Mouse (Mus musculus) intestine, embryonic 16.5 days (tissue): Measurements from ENCODE around the gene Slc1a5. TPM values are rescaled to one million over a fixed set of nuclear protein-coding genes. Genes with fewer than 3 reads are reported as not detected.

Experiments
- ATAC-seq: fragments of 200-750 bp; cut with Nextera tagmentation; 2 replicates; pipeline ENCODE4 v1.8.0; 2017; ENCODE audit warnings: moderate TSS enrichment, moderate library complexity
- H3K27ac ChIP-seq: fragments of 300-500 bp; sonication (generic); 2 replicates; pipeline ENCODE4 v1.5.1; 2014; ENCODE audit warnings: mild to moderate bottlenecking, low read length
- H3K27me3 ChIP-seq: fragments of 300-500 bp; sonication (generic); replicated peaks from 2 replicates; pipeline ENCODE4 v1.6.1; 2014; ENCODE audit warnings: low read length, control low read depth, mixed read lengths; ENCODE audit not compliant: control insufficient read depth, insufficient read depth
- H3K36me3 ChIP-seq: fragments of 300-500 bp; sonication (generic); 2 replicates; pipeline ENCODE4 v1.6.1; 2014; ENCODE audit warnings: low read length, control low read depth; ENCODE audit not compliant: control insufficient read depth, insufficient read depth
- H3K4me1 ChIP-seq: fragments of 300-500 bp; sonication (generic); 2 replicates; pipeline ENCODE4 v1.6.1; 2014; ENCODE audit warnings: low read length, control low read depth, mixed read lengths; ENCODE audit not compliant: control insufficient read depth, insufficient read depth
- H3K4me2 ChIP-seq: fragments of 300-500 bp; sonication (generic); 2 replicates; pipeline ENCODE4 v1.6.1; 2014; ENCODE audit warnings: low read depth, low read length, control low read depth
- H3K4me3 ChIP-seq: fragments of 300-500 bp; sonication (generic); 2 replicates; pipeline ENCODE4 v1.5.1; 2014; ENCODE audit warnings: mild to moderate bottlenecking, low read length
- H3K9ac ChIP-seq: fragments of 300-500 bp; sonication (generic); 2 replicates; pipeline ENCODE4 v1.6.1; 2014; ENCODE audit warnings: low read depth, low read length
- H3K9me3 ChIP-seq: fragments of 300-500 bp; sonication (generic); 2 replicates; pipeline ENCODE4 v1.6.1; 2016; ENCODE audit warnings: low read length, control low read depth; ENCODE audit not compliant: control insufficient read depth
- WGBS: fragments of 180-500 bp; shearing (Covaris S2); extraction: QIAGEN DNeasy Blood & Tissue Kit; methylation state at CpG from one replicate; pipeline ENCODE4 v1.1.7; 2014; 5-methylcytosine and 5-hydroxymethylcytosine counted together
- polyA plus RNA-seq: library from polyadenylated mRNA; unstranded; fragments of >200 nt; fragmentation: Nextera tagmentation; extraction: Ambion mirVana; gene quantifications from 2 replicates; pipeline ENCODE4 v1.2.1, GENCODE M21; 2015

Gene Slc1a5
- polyA plus RNA-seq, 1 experiment from 2014 or later = 44.5 TPM

DNA sequence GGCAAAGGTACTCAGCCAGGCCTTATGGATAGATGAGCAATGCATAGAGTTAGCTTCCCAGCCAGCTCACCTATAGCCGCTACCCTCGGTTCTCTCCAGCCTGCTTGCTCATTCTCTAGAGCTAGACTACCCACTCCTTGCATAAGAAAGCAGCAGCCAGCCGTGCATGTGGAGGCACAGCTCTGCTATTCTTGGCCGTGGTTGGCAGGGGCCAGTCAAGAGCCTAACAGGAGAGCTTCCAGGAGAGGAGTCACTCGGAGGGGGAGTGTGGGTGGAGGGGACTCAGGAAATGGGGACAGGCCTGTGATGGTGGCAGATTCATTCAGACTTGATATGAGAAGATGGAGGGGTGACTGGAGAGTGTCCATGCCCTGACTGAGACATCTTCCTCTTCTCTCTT is 42.6 kb downstream of the Slc1a5 start:
- Histone ChIP-seq H3K4me3 (no peak overlapping the region), H3K27ac (no peak overlapping the region), H3K9me3 (no peaks in the 10 kb centered on the region), H3K36me3 (peaks cover 6% of the 10 kb centered on the region), H3K4me2 (no peak overlapping the region), H3K4me1 (peaks cover 17% of the 10 kb centered on the region), H3K9ac (no peak overlapping the region), H3K27me3 (no peaks in the 10 kb centered on the region)
- ATAC-seq = no peak
- WGBS = 78% methylated on average over 5 of the region's 5 CpGs

DNA sequence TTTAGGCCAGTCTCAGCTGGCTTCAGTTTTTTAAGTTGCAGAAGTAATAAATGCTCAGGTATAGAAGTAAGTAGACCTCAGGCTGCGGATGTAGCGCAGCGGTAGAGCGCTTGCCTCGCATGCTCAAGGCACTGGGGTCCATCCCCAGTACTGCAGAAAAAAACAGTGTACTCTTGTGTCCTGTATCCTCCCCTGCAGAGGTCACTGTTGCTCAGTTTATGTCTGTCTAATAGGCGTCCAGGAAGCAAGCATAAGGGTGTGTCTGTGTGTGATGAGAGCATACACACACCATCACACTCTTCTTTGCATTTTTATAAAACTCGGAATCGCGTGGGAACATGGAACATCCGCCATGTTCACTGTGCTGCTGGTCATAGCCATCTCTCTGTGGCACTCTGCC is 44.6 kb downstream of the Slc1a5 start:
- H3K9me3 ChIP-seq = no peaks in the 10 kb centered on the region
- H3K4me2 ChIP-seq = no peak overlapping the region
- H3K27me3 ChIP-seq = no peaks in the 10 kb centered on the region
- 79% methylated on average over 10 of the region's 10 CpGs for WGBS
- no peak overlapping the region for H3K4me3 ChIP-seq
- H3K4me1 ChIP-seq = 0 out of 2 replicates have a peak, but pooled peaks cover 7% of the 10 kb centered on the region
- no peak overlapping the region for H3K27ac ChIP-seq
- H3K9ac ChIP-seq = no peak overlapping the region
- ATAC-seq = no peak
- H3K36me3 ChIP-seq = peaks cover 18% of the 10 kb centered on the region

DNA sequence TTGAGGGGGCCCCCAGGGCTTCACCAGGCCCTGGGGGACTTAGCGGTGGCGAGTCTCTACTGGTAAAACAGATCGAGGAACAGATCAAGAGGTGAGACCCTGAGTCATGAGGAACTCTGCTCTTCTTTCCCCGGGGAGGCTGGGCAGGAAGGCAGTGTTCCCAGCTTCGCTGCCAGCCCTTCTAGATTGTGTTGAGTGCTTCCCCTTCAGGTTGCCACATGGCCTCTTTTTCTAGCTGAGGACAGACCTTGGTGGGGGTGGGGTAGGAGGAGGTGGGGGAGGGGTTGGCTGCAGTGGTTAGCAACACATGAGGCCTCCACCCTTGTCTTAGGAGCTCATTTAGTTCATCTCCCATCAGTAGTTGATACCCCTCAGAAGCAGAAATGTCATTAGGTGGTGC is 45.4 kb downstream of the Slc1a5 start:
- Histone ChIP-seq H3K27ac (no peak overlapping the region), H3K4me3 (no peak overlapping the region), H3K4me2 (no peak overlapping the region), H3K27me3 (no peaks in the 10 kb centered on the region), H3K9me3 (no peaks in the 10 kb centered on the region), H3K4me1 (no peaks in the 10 kb centered on the region), H3K9ac (no peak overlapping the region), H3K36me3 (peaks cover 22% of the 10 kb centered on the region)
- 78% methylated on average over 5 of the region's 5 CpGs for WGBS
- ATAC-seq = no peak

DNA sequence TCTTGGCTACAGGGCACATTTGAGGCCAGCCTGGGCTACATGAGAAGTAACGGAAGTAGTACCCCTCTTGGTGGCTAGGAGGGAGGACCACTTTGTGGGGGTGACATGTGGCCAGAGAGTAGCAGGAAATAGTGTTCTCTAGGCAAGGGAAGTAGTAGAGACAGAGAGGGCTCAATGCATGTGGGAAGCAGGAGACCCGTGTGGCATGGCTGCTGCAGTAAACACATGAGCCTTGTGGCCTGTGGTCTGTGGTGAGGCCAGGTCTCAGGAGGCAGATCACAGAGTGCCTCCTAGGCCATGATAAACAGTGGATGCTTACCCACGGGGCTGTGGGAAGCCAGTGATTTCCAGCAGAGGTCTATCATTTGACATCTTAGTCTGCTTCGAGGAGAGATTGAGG is 46.1 kb downstream of the Slc1a5 start:
- Histone ChIP-seq H3K36me3 (peaks cover 26% of the 10 kb centered on the region), H3K9me3 (no peaks in the 10 kb centered on the region), H3K9ac (no peak overlapping the region), H3K4me3 (no peak overlapping the region), H3K4me1 (no peaks in the 10 kb centered on the region), H3K4me2 (no peak overlapping the region), H3K27ac (0 out of 2 replicates have a peak overlapping the region, but pooled peaks have one; percentile 2), H3K27me3 (no peaks in the 10 kb centered on the region)
- 71% methylated on average over 4 of the region's 4 CpGs for WGBS
- ATAC-seq = no peak

DNA sequence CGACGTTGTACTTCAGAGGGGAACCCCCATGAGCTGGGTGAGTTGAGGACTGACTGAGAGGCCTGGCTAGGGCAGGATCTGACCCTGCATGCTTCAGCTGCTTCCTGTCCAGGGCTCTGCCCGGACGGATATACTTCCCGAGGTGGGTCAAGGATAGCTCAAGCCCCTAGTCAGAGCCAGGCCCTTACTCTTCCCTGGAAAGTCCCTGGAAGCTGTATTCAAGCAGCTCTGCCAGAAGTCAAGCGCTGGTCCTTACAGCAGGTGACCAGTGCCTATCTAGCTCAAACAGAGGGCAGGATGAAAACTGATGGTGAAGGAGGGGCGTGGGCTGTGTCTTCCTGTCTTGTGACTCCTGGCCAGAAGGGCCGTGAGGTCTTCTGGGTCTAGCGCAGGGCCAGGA is 49.3 kb downstream of the Slc1a5 start:
- no peak overlapping the region for H3K27ac ChIP-seq
- peaks cover 33% of the 10 kb centered on the region for H3K36me3 ChIP-seq
- no peaks in the 10 kb centered on the region for H3K4me1 ChIP-seq
- H3K27me3 ChIP-seq = no peaks in the 10 kb centered on the region
- no peak overlapping the region for H3K4me3 ChIP-seq
- ATAC-seq = no peak
- no peak overlapping the region for H3K9ac ChIP-seq
- 82% methylated on average over 9 of the region's 9 CpGs for WGBS
- no peaks in the 10 kb centered on the region for H3K9me3 ChIP-seq
- no peak overlapping the region for H3K4me2 ChIP-seq

DNA sequence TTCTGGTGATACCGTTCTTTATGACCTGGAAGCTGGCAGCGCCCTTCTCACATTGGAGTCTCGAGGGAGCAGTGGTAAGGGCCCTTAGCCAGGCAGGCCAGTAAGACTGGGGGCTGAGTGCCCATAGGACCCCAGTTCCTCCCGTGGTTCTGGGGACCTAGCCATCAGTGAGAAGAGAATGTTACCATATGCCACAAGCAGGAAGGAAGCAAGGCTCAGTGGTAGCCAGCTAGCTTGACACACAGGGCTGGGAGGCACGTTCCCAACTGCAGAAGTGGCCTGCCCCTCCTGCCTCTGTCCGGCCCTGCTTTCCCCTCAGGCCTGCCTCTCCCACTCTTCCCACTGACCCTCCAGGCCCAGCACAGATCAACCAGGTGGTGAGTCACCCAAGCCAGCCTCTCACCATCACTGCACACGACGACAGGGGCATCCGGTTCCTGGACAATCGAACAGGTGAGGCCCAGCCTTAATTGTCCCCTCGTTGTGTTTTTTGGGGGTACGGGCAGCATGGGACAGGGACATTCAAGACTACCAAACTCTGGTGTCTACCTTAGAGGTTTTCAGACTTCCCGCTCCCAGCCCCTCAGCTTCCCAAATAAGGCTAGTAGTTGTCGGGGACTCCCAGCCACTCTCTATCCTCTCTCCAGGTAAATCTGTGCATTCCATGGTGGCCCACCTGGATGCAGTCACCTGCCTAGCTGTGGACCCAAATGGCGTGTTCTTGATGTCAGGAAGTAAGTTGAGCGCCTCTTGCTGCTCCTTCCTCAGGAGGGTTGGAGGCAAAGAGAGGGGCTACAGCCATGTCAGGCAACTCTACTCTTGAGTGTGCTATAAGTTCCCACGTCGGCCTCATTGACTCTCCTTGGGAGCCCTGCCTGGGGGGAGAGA is 57.0 kb downstream of the Slc1a5 start:
- H3K36me3 ChIP-seq = peaks cover 8% of the 10 kb centered on the region
- 89% methylated on average over 18 of the region's 18 CpGs for WGBS

DNA sequence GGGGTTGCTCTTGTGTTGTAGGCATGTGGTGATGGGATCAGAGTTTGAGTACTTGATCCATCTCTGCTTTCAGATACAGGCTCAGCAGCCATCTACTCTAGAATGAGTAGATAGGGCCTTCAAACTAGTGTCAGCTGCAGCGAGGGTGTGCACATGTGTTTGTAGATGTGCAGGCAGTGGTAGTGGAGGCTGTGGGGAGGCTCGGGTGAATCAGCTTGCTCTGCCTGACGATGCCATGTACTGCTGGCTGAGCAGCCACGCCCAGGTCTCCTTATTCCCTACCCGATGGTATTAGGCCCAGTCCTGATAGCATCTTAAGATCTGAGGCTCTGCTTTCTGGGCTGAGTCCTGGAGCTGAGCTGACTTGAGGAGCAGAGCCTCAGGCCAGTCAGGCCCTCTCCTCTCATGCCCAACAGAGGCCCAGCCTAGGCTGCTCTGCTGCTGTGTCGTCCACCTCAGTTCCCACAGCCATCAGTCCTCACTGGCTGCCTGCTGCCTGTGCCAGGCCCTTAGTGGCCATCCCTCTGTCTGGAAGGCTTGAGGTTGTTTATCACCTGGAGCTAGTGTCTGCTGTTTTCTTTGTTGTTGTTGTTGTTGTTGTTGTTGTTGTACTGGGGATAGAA is 57.8 kb downstream of the Slc1a5 start:
- H3K36me3 ChIP-seq = peaks cover 5% of the 10 kb centered on the region

More for the DNA sequence above, 57.0 kb downstream of the Slc1a5 start:
- ATAC-seq = no peak
- H3K27me3 ChIP-seq = no peaks in the 10 kb centered on the region
- no peaks in the 10 kb centered on the region for H3K9me3 ChIP-seq
- H3K4me2 ChIP-seq = no peak overlapping the region
- H3K4me3 ChIP-seq = no peak overlapping the region
- no peak overlapping the region for H3K9ac ChIP-seq
- H3K27ac ChIP-seq = no peak overlapping the region
- no peaks in the 10 kb centered on the region for H3K4me1 ChIP-seq

DNA sequence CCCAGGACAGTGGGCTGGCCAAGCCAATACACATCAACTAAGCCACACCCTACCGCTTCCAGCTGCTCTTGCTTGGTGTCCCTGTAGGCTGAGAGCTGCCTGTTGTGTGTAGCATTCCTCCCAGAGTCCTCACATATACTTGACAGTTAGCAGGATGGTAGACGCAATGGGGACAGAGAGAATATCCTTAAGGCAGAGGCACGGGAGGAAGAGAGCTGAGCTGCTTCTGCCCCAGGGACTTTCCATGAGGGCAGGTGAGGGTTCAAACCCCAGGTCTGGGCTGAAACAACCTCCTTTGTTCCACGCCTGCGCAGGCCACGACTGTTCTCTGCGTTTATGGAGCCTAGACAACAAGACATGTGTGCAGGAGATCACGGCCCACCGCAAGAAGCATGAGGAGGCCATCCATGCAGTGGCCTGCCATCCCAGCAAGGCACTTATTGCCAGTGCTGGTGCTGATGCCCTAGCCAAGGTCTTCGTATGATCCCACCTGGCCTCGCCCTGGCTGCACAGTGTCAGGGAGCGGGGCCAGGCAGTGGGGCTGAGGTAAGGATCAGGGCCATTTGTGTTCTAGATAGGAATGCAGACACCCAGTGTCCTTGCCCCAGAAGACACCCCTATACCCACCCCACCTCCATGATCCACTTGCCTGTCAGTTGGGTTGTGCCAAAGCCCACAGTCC is 58.4 kb downstream of the Slc1a5 start:
- Histone ChIP-seq H3K27me3 (no peaks in the 10 kb centered on the region), H3K4me1 (peaks cover 9% of the 10 kb centered on the region), H3K9ac (no peak overlapping the region), H3K4me2 (no peak overlapping the region), H3K9me3 (no peaks in the 10 kb centered on the region), H3K4me3 (no peak overlapping the region), H3K27ac (no peak overlapping the region), H3K36me3 (peaks cover 4% of the 10 kb centered on the region)
- 92% methylated on average over 12 of the region's 12 CpGs for WGBS
- no peak for ATAC-seq

More for the DNA sequence above, 57.8 kb downstream of the Slc1a5 start:
- no peak for ATAC-seq
- WGBS = 78% methylated on average over 6 of the region's 6 CpGs
- peaks cover 3% of the 10 kb centered on the region for H3K4me1 ChIP-seq
- no peak overlapping the region for H3K9ac ChIP-seq
- no peak overlapping the region for H3K27ac ChIP-seq
- H3K9me3 ChIP-seq = no peaks in the 10 kb centered on the region
- no peaks in the 10 kb centered on the region for H3K27me3 ChIP-seq
- H3K4me2 ChIP-seq = no peak overlapping the region
- no peak overlapping the region for H3K4me3 ChIP-seq

DNA sequence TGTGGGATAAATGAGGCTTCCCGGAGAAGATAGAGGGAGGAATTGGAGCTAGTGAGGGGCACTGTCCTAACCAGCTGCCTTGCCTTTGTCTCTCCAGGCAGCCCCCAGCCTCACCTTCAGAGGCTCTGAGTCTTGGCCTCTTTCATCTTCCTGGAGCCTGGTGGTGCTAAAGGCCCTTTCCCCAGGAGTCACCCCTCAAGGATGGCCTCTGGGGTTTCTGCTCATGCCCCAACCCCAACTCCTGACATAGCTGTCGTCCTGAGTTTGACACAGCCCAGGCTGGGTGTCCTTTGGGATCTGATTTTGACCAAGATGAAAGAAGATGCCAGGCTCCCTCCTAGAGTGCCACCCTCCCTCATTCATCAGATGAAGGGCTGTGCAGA is 59.0 kb downstream of the Slc1a5 start:
- no peaks in the 10 kb centered on the region; the same call in none of the 2 replicates for H3K36me3 ChIP-seq
- WGBS = 84% methylated on average over 2 of the region's 2 CpGs
- H3K9ac ChIP-seq = no peak overlapping the region

More for the DNA sequence above, 59.0 kb downstream of the Slc1a5 start:
- Histone ChIP-seq H3K27me3 (no peaks in the 10 kb centered on the region), H3K27ac (no peak overlapping the region), H3K4me3 (no peak overlapping the region), H3K4me1 (peaks cover 14% of the 10 kb centered on the region), H3K9me3 (no peaks in the 10 kb centered on the region), H3K4me2 (no peak overlapping the region)
- ATAC-seq = no peak
